Mouse (Mus musculus) thymus, adult 18-20 months (tissue): ENCODE results near the gene Ksr2.

ENCODE experiments used
- DNase-seq, 2 experiments: peaks; one replicate each; pipeline ENCODE4 v3.0.0; 2022; ENCODE audit warnings: mixed read lengths in 2 of 2

Gene Ksr2

DNA sequence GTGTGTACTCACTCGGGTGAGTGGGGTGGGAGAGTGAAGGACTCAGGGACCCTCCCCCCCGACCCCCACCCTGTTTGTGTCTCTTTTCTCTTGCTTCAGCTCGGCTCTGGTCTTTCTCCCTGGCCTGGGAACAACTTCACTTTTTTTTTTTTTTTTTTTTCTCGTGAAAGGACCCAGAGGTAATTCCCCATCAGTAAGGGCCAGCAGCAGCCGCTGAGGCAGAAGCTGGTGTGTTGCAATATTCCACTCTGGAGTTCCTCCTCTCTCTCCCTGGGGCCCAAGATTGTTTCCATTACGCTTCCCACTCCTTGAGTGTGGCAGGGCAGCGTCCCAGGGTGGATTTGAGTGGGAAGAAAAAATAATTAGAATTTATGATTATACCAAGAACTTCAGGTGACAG lies 72.3 kb downstream of the Ksr2 start:
- no peak for DNase-seq

GRCm38 (mm10) chr5:117488155-117488554 lies 74.4 kb downstream of the Ksr2 start:
- no peak for DNase-seq

- DNase-seq: no peak
Measured at GRCm38 (mm10) chr5:117488670-117489325, 75.0 kb downstream of the Ksr2 start.

DNA sequence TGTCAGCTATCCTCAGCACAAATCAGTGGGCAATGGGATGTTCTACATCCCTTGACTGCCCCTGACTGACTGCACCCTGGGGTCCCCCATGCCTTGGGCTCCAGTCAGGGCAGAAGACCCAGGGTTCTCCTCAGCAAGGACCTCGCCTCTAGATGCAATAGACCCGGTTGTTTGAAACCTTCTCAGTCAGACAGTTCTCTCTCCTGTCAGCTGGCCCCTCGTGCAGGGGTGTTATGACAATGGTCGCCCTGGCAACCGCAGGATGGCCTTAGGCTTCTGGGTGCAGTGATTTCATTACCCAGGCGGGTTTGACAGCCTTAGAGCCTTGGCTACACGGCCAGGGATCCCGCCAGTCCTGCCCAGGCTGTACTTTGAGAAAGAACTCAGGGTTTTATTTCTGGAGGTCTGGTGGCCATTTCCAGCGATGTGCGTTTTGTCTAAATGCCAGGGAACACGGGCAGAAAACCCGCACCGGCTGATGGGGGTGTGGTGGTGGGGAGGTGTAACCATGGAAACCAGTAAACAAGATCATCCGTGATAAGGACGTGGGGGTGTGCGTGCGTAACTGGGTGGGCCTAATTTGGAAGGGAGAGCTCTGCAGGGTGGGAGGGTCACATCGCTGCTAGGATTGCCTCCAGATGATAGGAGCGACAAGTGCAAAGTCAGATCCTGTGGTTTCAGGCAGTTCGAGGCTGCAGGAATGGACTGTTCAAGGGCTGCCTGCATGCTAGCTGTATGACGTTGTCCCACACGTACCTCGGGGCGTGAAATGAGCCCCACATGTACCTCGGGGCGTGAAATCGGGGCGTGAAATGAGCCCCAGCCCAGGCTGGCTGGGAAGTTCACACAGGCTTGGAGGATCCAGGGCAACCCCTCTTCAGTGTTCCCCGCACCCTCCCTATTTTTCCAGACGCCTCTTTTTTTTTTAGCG lies 79.4 kb downstream of the Ksr2 start:
- no peak for DNase-seq

GRCm38 (mm10) chr5:117493947-117494346 lies 80.1 kb downstream of the Ksr2 start:
- DNase-seq: no peak

DNA sequence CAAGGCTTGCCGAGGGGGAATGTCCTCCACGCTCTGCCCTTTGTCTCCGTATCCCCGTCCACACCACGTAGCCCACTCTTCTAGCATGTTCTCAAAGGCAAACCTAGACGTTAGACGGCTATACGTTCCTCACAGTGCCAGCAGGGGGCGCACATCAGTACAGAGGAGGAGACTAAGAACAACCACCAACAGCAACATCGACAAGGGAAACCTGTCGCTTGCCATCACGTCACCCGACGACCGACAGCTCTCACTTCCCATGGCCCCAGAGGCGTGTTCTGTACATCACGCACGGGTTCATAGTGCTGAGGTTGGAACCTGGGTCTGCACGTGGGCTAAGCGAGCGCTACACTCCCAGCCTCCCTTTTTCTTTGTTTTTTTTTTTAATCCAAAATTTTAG lies 83.3 kb downstream of the Ksr2 start:
- DNase-seq: no peak

DNA sequence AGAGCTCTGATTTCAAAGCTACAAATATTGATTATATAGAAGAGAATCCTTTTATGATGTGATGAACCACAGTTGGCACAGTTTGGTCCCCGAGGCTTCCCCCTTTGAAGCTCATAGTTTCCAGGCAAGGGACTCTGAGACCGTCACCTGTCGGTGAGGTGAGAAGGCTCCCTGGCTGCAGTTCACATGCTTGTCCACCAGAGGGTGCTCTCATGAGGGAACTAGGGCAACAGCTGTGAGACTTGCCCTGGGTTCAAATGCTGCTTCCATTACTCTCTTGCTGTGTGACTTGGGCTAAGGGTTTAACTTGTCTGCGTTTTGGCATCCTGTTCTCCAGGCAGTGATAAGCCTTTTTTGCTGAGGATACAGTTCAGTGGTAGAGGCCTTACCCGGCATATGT lies 88.8 kb downstream of the Ksr2 start:
- no peak for DNase-seq

- no peak for DNase-seq
Measured at GRCm38 (mm10) chr5:117504431-117504830, 90.6 kb downstream of the Ksr2 start.

GRCm38 (mm10) chr5:117505204-117505603 lies 91.4 kb downstream of the Ksr2 start:
- DNase-seq: peak; percentile 24 to 34

GRCm38 (mm10) chr5:117505769-117506168 lies 92.0 kb downstream of the Ksr2 start:
- no peak for DNase-seq

DNA sequence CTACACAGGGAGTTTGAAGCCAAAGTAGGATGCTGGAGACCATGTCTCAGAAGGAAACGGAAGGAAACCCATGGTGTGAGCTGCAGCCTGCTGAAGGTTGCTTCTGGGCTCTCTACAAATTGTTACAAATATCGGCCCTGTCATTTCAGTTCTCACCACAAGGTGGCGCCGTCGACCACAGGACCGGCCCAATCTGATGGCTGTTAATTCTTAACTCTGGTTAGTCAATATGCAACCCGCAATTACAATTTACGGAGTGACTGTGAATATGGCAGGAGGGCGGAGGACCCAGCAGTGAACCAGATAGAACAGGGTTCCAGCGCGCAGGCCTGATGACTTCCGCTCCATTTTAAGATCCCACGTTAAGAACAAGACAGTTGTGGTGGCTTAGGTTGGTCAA lies 92.6 kb downstream of the Ksr2 start:
- DNase-seq: no peak

- peak; percentile 36 to 47 for DNase-seq
Measured at GRCm38 (mm10) chr5:117509511-117510375, 95.9 kb downstream of the Ksr2 start.

DNA sequence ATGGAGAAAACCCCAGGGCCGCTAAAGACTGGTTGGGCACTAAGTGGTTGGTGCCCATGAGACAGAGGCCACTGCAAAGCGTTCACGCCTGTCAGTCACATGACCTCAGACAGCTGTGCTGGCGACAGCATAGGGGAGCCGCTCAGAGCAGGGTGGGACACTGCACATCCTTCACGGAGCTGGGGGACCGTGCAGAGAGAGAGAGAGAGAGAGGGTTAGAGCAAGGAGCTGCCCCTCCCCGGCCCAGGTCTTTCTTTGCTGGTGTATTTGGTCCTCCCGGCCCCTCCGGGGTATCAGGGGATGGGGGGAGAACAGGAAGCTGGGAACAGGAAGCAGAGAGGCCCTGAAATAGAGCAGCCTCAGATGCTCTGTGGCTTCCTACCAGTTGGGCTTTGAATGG lies 97.1 kb downstream of the Ksr2 start:
- DNase-seq: peak; percentile 40 to 51

DNA sequence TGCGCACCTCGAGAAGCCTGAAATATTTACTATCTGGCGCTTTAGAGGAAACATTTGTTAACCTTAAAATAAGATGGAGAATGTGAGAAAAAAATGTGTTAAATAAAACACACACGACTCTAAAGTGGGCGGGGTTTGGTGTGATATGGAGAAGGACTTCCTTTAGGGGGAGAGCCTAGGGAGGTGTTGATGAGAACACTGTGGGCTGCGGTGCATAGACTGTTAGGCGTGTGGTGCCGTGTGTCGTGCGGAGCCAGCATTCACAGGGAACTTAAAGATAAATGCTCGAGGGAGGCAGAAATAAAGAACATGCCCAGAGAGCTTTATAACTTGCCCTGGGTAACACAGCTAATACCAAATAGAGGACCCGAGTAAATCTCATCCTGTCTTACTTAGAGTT lies 101.6 kb downstream of the Ksr2 start:
- DNase-seq: no peak

GRCm38 (mm10) chr5:117515861-117516260 lies 102.1 kb downstream of the Ksr2 start:
- DNase-seq: no peak

DNA sequence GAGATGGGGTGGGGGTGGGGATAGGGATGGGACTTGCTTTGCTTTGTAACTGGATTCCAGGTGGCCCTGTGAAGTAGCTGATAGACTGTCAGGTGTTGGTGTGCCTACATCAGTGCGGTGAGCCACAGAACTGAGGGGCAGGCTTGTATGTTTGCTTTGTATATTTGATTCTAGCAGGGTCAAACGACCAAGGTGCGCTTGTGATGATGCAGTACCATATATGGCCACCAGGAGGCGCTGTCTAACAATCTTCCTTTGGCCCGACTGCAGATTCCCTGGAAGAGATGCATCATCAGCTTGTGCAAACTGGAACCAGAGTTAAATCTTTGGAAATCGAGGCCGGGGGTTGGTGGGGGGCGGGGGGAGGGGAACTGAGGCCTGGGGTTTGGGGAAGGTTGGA lies 102.8 kb downstream of the Ksr2 start:
- peak; percentile 27 to 33 for DNase-seq

DNA sequence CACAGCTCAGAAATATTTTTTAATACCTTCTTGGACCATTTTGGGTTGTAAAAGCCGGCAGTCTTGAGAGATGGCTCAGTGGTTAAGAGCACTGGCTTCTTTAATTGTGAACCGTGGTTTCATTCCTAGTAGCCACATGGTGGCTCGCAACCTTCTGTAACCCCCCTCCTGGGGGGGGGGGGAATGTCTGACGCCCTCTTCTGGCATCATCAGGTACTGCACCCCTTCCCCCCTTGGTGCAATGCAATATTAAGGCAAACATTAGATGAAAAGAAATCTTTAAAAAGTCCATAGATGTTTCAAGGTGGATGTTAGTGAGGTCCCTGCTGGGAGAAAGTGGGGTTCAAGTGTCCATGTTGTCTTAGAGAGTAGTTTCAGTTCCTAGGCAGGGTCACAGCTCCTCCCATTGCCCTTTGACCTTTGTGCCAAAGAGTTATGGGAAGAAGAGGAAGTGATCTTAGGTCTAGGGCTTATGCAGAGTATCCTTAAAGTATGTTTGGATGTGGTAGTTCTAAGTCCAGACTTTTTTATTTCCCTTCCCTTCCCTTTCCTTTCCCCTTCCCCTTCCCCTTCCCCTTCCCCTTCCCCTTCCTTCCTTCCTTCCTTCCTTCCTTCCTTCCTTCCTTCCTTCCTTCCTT lies 106.2 kb downstream of the Ksr2 start:
- no peak for DNase-seq

- DNase-seq: no peak
Measured at GRCm38 (mm10) chr5:117521156-117521555, 107.4 kb downstream of the Ksr2 start.

- no peak for DNase-seq
Measured at GRCm38 (mm10) chr5:117521701-117522100, 107.9 kb downstream of the Ksr2 start.

- no peak for DNase-seq
Measured at GRCm38 (mm10) chr5:117522471-117522870, 108.7 kb downstream of the Ksr2 start.

- no peak for DNase-seq
Measured at GRCm38 (mm10) chr5:117523010-117523409, 109.2 kb downstream of the Ksr2 start.

DNA sequence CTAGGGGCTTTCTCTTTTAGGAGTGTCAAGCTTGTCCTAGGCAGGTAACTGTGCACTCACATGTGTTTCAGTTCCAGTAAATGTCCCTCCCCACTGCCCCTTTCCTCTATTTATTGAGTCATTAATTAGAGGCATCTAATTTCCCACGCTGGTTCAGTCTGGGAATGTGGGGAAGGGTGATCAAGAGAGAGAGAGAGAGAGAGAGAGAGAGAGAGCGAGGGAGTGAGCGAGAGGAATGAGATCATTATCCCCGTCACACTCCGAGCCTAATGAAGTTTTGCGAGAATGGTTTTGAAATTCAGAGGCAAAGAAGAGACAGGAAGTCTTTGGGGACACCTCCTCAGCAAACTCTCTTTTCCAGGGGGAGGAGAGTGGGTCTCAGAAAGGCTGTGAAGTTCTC lies 117.2 kb downstream of the Ksr2 start:
- DNase-seq: no peak

GRCm38 (mm10) chr5:117539221-117539620 lies 125.4 kb downstream of the Ksr2 start:
- no peak for DNase-seq
